Mouse (Mus musculus) G1E (cell line): ENCODE data around the gene Coq10a.

Source experiments
- CTCF ChIP-seq: IDR thresholded peaks from 2 replicates; pipeline ENCODE4 v1.5.1; 2012; ENCODE audit warnings: low read depth, low read length, inconsistent platforms, mixed read lengths
- GATA1 ChIP-seq: IDR thresholded peaks from 2 replicates; pipeline ENCODE4 v1.6.1; 2012; ENCODE audit warnings: borderline replicate concordance, low read length, inconsistent platforms, mixed read lengths
- POLR2AphosphoS5 ChIP-seq: IDR thresholded peaks from 2 replicates; pipeline ENCODE4 v1.6.1; 2012; ENCODE audit warnings: low read depth, low read length, inconsistent platforms; ENCODE audit not compliant: insufficient replicate concordance
- TAL1 ChIP-seq: conservative IDR thresholded peaks from 2 replicates; pipeline ENCODE4 v1.6.1; 2012; ENCODE audit warnings: low read depth, low read length, inconsistent platforms, mixed read lengths

- TF ChIP-seq CTCF (no peak), GATA1 (no peak), TAL1 (no peak), POLR2AphosphoS5 (no peak)
Observed at GRCm38 (mm10) chr10:128327610-128328009, 41.2 kb downstream of the Coq10a start.
